In genomic region chr13:37562141-37562540, GRCm38 (mm10) we compare ENCODE assay signal across 9 mouse cellular contexts.
A peak's percentile ranks its signal among the peaks of the same experiment; 100 is the strongest.
DNase-seq lines count a peak whose midpoint lies in the region; ATAC-seq and TF ChIP-seq lines count a peak whose summit lies in the region.
"Had no signal": no experiment of that assay in that cellular context is flagged by ENCODE, and none has a peak within 500 bp of the region (broad histone marks: within the 10 kb centered on the region; RNA-seq: fewer than 3 reads in every experiment).

No protein-coding gene starts in this region.

- no peaks in the 10 kb centered on the region for H3K9me3 ChIP-seq in forebrain, postnatal 0 days (ENCODE audit: low read length)
- H3K9me3 ChIP-seq in forebrain, embryonic 12.5 days: no peaks in the 10 kb centered on the region
- no peaks in the 10 kb centered on the region for H3K9me3 ChIP-seq in intestine, embryonic 14.5 days (ENCODE audit: control insufficient read depth, low read length)

- H3K4me1 ChIP-seq in forebrain, postnatal 0 days (ENCODE audit: insufficient read depth): no peaks in the 10 kb centered on the region
- H3K4me1 ChIP-seq in forebrain, embryonic 12.5 days: peaks cover 23% of the 10 kb centered on the region
- H3K4me1 ChIP-seq in intestine, embryonic 14.5 days (replicated peaks; ENCODE audit: control insufficient read depth, insufficient read depth, low read length): peaks cover 8% of the 10 kb centered on the region; the same call in 1 of the 2 replicates

- H3K27me3 ChIP-seq in forebrain, postnatal 0 days (ENCODE audit: insufficient read depth, low read length): no peaks in the 10 kb centered on the region
- no peaks in the 10 kb centered on the region for H3K27me3 ChIP-seq in forebrain, embryonic 12.5 days
- no peaks in the 10 kb centered on the region for H3K27me3 ChIP-seq in intestine, embryonic 14.5 days (replicated peaks; ENCODE audit: control insufficient read depth, insufficient read depth, low read length)

- no peak overlapping the region for H3K4me3 ChIP-seq in forebrain, postnatal 0 days (ENCODE audit: low read depth, low read length)
- H3K4me3 ChIP-seq in forebrain, embryonic 12.5 days (replicated peaks): no peak overlapping the region
- no peak overlapping the region for H3K4me3 ChIP-seq in intestine, embryonic 14.5 days (ENCODE audit: low read depth, low read length)

- no peak overlapping the region for H3K9ac ChIP-seq in forebrain, postnatal 0 days
- no peak overlapping the region for H3K9ac ChIP-seq in forebrain, embryonic 12.5 days
- no peak overlapping the region for H3K9ac ChIP-seq in intestine, embryonic 14.5 days (ENCODE audit: low read length)

- no peaks in the 10 kb centered on the region for H3K36me3 ChIP-seq in forebrain, postnatal 0 days (ENCODE audit: insufficient read depth)
- no peaks in the 10 kb centered on the region for H3K36me3 ChIP-seq in forebrain, embryonic 12.5 days (replicated peaks)
- no peaks in the 10 kb centered on the region for H3K36me3 ChIP-seq in intestine, embryonic 14.5 days (ENCODE audit: control insufficient read depth, insufficient read depth, low read length)

- no peak for DNase-seq in forebrain, postnatal 0 days
- peak; percentile 79 for DNase-seq in adrenal gland, adult 8-10 months
- DNase-seq in heart, adult 11 months: peak; percentile 98
- DNase-seq in intestine, embryonic 14.5 days (ENCODE audit: low spot score): no peak
- no peak for DNase-seq in spleen, postnatal 4 days (ENCODE audit: low spot score in 2 of 2)
- DNase-seq in kidney, postnatal 25 days: no peak
- no peak for DNase-seq in thymus, adult 18-20 months
- DNase-seq: B cell, adult 2 months had no signal

- H3K4me2 ChIP-seq in forebrain, postnatal 0 days (ENCODE audit: low read depth): no peak overlapping the region
- no peak overlapping the region for H3K4me2 ChIP-seq in forebrain, embryonic 12.5 days
- H3K4me2 ChIP-seq in intestine, embryonic 14.5 days (ENCODE audit: low read length): no peak overlapping the region

- no peak overlapping the region for H3K27ac ChIP-seq in forebrain, postnatal 0 days (ENCODE audit: low read depth, low read length)
- no peak overlapping the region for H3K27ac ChIP-seq in forebrain, embryonic 12.5 days
- peak overlapping the region; percentile 23; the same call in 1 of the 2 replicates for H3K27ac ChIP-seq in intestine, embryonic 14.5 days (ENCODE audit: low read depth)

- TF ChIP-seq CTCF in forebrain, postnatal 0 days (IDR thresholded peaks at IDR 0.05; ENCODE audit: low read depth): no peak

- 54% methylated on average over 9 of the region's 9 CpGs for WGBS in forebrain, postnatal 0 days
- 53% methylated on average over 9 of the region's 9 CpGs for WGBS in forebrain, embryonic 12.5 days
- WGBS in intestine, embryonic 14.5 days: 25% methylated on average over 9 of the region's 9 CpGs

- 0 out of 2 replicates have a peak, but pooled peaks have one; percentile 6 for ATAC-seq in forebrain, postnatal 0 days
- no peak for ATAC-seq in forebrain, embryonic 12.5 days (ENCODE audit: low FRiP score)
- no peak for ATAC-seq in intestine, embryonic 14.5 days (replicated peaks; ENCODE audit: low FRiP score, low TSS enrichment, low read depth)

Comparison
In these comparisons a context has a peak if more than half of its experiments do, and no peak if none do; other contexts are left out.
1. DNase-seq: peak in adrenal gland, adult 8-10 months (single experiment) and heart, adult 11 months (single experiment); none in forebrain, postnatal 0 days (single experiment), intestine, embryonic 14.5 days (single experiment), spleen, postnatal 4 days (0 of 2), kidney, postnatal 25 days (0 of 2) and thymus, adult 18-20 months (0 of 2).